In the genomic region with DNA sequence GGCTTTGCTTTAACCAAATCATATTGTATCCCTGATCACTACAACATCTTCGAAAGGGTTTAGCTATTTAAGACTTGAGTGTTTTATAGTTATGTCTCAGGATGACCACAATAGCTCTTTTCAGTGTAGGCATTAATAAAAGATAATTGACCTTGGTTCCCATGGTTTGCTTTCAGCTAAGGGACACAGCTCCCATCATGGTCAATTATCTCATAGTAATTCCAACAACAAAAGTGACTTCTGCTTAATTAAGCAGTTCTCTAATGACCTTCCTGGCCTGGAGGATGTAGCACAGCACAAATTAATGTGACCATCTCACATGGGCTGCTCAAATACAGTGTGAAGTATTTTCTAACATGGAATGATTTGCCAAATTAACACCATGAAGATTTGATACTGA, we compare ENCODE assay signal across 27 mouse cellular contexts.
A peak's percentile ranks its signal among the peaks of the same experiment; 100 is the strongest.
DNase-seq lines count a peak whose midpoint lies in the region; ATAC-seq lines count a peak whose summit lies in the region.
"Had no signal": no experiment of that assay in that cellular context is flagged by ENCODE, and none has a peak within 500 bp of the region (broad histone marks: within the 10 kb centered on the region; RNA-seq: fewer than 3 reads in every experiment).

No protein-coding gene starts in this region.

- no peak overlapping the region for H3K4me2 ChIP-seq in neural tube, embryonic 11.5 days (ENCODE audit: low read depth)
- H3K4me2 ChIP-seq in neural tube, embryonic 15.5 days: no peak overlapping the region
- no peak overlapping the region for H3K4me2 ChIP-seq in neural tube, embryonic 13.5 days
- H3K4me2 ChIP-seq: embryonic facial prominence, embryonic 15.5 days; heart, embryonic 13.5 days; hindbrain, embryonic 14.5 days had no signal

- no peaks in the 10 kb centered on the region for H3K36me3 ChIP-seq in neural tube, embryonic 11.5 days (ENCODE audit: control insufficient read depth, insufficient read depth, low read length)
- H3K36me3 ChIP-seq in neural tube, embryonic 15.5 days: no peaks in the 10 kb centered on the region
- H3K36me3 ChIP-seq in neural tube, embryonic 13.5 days: no peaks in the 10 kb centered on the region
- H3K36me3 ChIP-seq: embryonic facial prominence, embryonic 15.5 days; heart, embryonic 10.5 days; heart, embryonic 13.5 days had no signal

- H3K9me3 ChIP-seq in neural tube, embryonic 11.5 days (ENCODE audit: control insufficient read depth, low read length): no peaks in the 10 kb centered on the region
- no peaks in the 10 kb centered on the region for H3K9me3 ChIP-seq in neural tube, embryonic 15.5 days (replicated peaks)
- no peaks in the 10 kb centered on the region for H3K9me3 ChIP-seq in neural tube, embryonic 13.5 days
- H3K9me3 ChIP-seq: embryonic facial prominence, embryonic 15.5 days; heart, embryonic 10.5 days; heart, embryonic 13.5 days had no signal

- no peak overlapping the region for H3K27ac ChIP-seq in neural tube, embryonic 11.5 days (ENCODE audit: low read depth, low read length)
- H3K27ac ChIP-seq in neural tube, embryonic 15.5 days (replicated peaks): no peak overlapping the region
- no peak overlapping the region for H3K27ac ChIP-seq in neural tube, embryonic 13.5 days (replicated peaks)
- H3K27ac ChIP-seq: embryonic facial prominence, embryonic 15.5 days; heart, adult 2 months; heart, embryonic 10.5 days; heart, embryonic 13.5 days; hindbrain, embryonic 14.5 days; hindbrain, postnatal 0 days had no signal

- no peak for DNase-seq in neural tube, embryonic 11.5 days (ENCODE audit: low spot score)
- DNase-seq in retina, embryonic 14.5 days (ENCODE audit: low spot score): peak; percentile 72
- no peak for DNase-seq in kidney, postnatal 25 days
- DNase-seq in yolk sac, embryonic 10.5 days (ENCODE audit: low spot score): no peak
- DNase-seq: adrenal gland, adult 8-10 months; adrenal gland, postnatal 25 days; cerebellum, adult 11-12 months; cerebellum, adult 8-10 months; cerebellum, postnatal 10 days; cerebellum, postnatal 36 days; embryo, embryonic 11 days; forebrain, postnatal 0 days; gastrocnemius, postnatal 10 days; gastrocnemius, postnatal 36 days; heart, adult 2 months; heart, postnatal 14 days; heart, postnatal 4 days had no signal

- no peaks in the 10 kb centered on the region for H3K27me3 ChIP-seq in neural tube, embryonic 11.5 days (ENCODE audit: control insufficient read depth, insufficient read depth, low read length)
- no peaks in the 10 kb centered on the region for H3K27me3 ChIP-seq in neural tube, embryonic 15.5 days (replicated peaks)
- no peaks in the 10 kb centered on the region for H3K27me3 ChIP-seq in neural tube, embryonic 13.5 days
- H3K27me3 ChIP-seq: embryonic facial prominence, embryonic 15.5 days; heart, embryonic 13.5 days had no signal

- peak; percentile 74 for ATAC-seq in neural tube, embryonic 11.5 days (ENCODE audit: insufficient read depth, low FRiP score, low TSS enrichment)
- ATAC-seq in neural tube, embryonic 15.5 days (ENCODE audit: low FRiP score): no peak
- 0 out of 2 replicates have a peak, but pooled peaks have one; percentile 32 for ATAC-seq in neural tube, embryonic 13.5 days (ENCODE audit: low read depth)
- ATAC-seq: activated CD4-positive, CD25-positive, alpha-beta regulatory T cell, adult 4 months; CD4-positive, CD25-positive, alpha-beta regulatory T cell, adult 4 months; forebrain, embryonic 14.5 days; forebrain, postnatal 0 days; hindbrain, postnatal 0 days had no signal

- no peak overlapping the region for H3K9ac ChIP-seq in neural tube, embryonic 11.5 days (ENCODE audit: low read length)
- H3K9ac ChIP-seq in neural tube, embryonic 15.5 days (replicated peaks): no peak overlapping the region
- no peak overlapping the region for H3K9ac ChIP-seq in neural tube, embryonic 13.5 days
- H3K9ac ChIP-seq: embryonic facial prominence, embryonic 15.5 days; forebrain, postnatal 0 days; heart, embryonic 13.5 days; hindbrain, embryonic 14.5 days had no signal

- no peak overlapping the region for H3K4me3 ChIP-seq in neural tube, embryonic 11.5 days (ENCODE audit: low read depth, low read length)
- no peak overlapping the region for H3K4me3 ChIP-seq in neural tube, embryonic 15.5 days (replicated peaks)
- H3K4me3 ChIP-seq in neural tube, embryonic 13.5 days: no peak overlapping the region
- H3K4me3 ChIP-seq: embryonic facial prominence, embryonic 15.5 days; heart, adult 2 months; heart, embryonic 10.5 days; heart, embryonic 13.5 days had no signal

- no peaks in the 10 kb centered on the region for H3K4me1 ChIP-seq in neural tube, embryonic 11.5 days (ENCODE audit: control insufficient read depth, insufficient read depth, low read length)
- H3K4me1 ChIP-seq in neural tube, embryonic 15.5 days: no peaks in the 10 kb centered on the region
- H3K4me1 ChIP-seq in neural tube, embryonic 13.5 days (replicated peaks): no peaks in the 10 kb centered on the region
- H3K4me1 ChIP-seq: embryonic facial prominence, embryonic 15.5 days; heart, embryonic 10.5 days; heart, embryonic 13.5 days had no signal

- WGBS in neural tube, embryonic 11.5 days: 33% methylated on average over 1 of the region's 1 CpGs
- WGBS in neural tube, embryonic 15.5 days: 18% methylated on average over 1 of the region's 1 CpGs
- 12% methylated on average over 1 of the region's 1 CpGs for WGBS in neural tube, embryonic 13.5 days
